Mouse (Mus musculus): ENCODE measurements at regions not wholly inside any gene's neighbourhood (a gene's known extent, or its start where the extent isn't known, plus 50 kb on each side); places are given as distances from the start of the nearest gene placed in this dataset.

DNA sequence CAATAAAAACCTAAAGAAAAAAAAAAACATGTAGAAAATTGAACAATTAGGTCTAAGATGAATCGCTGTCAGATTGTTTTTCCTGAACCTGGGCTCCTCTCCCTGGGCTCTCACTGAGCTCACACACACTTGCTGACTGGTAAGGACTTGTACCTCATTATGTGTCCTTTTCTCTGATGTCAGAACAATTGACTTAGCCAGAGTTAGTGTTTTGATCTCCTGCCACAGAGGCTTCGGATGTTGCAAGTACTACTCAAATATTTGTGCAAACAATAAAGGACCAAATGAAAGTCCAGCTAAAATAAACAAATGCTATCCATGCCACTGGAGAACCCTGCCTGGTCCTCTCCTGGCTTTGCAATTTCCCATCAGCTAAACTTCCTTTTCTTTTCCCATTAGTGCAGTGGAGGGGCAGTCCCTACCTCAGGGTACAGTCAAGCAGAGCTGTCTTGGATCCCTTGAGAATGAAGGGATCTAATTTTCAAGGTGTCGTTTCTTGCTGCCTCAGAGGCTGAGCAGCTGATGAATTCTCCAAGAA is 399.6 kb downstream of the Nbas start:
- DNase-seq: no peak

DNA sequence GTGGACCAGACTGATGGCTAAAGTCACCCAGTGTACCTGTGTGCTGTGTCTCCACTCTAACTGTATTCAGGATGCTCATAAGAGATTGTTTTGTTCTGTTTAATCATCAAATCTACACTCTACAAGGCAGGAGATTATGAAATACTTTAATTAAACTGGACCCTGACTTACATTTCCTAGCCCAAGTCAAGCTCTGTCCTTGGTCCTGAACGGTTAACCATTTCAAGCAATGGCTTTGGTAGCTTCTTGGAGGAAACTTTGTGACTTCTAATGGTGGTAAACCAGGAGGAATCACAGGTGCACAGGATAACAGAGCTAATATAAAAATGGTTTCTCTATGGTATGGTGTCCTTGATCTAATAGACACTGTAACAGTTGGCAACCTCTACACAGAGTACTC is 370.4 kb downstream of the Nbas start:
- no peak for DNase-seq
